Mouse (Mus musculus): ENCODE data around the gene Hspb7. TPM values are rescaled to one million over a fixed set of nuclear protein-coding genes. Genes with fewer than 3 reads are reported as not detected.

The Hspb7 gene
- polyA plus RNA-seq, 1 experiment from 2014 or later = 1.2 TPM

DNA sequence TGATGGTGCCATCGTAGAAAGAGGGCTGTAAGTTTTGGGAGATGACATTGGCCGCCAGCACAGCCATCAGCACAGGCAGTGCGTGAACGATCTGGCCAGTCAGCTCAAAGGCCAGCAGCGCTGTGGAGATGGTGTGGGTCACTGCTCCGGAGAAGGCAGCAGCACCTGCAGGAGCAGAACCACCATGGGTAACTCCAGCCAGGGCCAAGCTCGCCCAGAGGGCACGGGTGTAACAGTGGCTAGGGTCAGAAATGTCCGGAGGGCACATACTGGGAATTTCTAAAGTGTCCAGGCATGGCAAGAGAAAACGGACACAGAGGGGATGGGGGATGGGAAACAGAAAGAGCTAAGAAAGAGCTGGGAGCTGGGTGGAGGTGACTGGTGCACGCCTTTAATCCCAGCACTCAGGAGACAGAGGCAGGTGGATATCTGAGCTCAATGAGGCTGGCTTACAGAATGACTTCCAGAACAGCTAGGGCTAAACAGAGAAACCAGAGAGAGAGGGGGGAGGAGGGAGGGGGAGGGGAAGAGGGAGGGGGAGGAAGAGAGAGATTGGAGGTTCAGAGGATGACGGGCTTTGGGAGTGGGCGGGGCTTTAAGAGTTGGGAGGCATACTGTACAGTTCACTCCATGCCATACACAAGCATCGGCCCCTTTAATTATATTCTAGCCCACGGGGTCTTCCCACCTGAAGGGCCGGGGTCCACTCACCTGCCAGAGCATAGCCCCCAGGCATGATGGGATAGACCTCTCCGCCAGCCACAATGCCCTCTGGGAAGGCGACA, 31.0 kb upstream of the Hspb7 start:
- H3K9me3 ChIP-seq (ENCODE audit: control insufficient read depth, low read length) = no peaks in the 10 kb centered on the region
- WGBS = 66% methylated on average over 18 of the region's 18 CpGs
- DNase-seq (ENCODE audit: low spot score) (no peak), ATAC-seq (replicated peaks; ENCODE audit: low FRiP score) (no peak)
- peaks cover 12% of the 10 kb centered on the region for H3K27me3 ChIP-seq (replicated peaks; ENCODE audit: control insufficient read depth, insufficient read depth, low read length)
- no peak overlapping the region for H3K4me3 ChIP-seq (ENCODE audit: low read depth, low read length)
- no peak overlapping the region for H3K9ac ChIP-seq (ENCODE audit: low read depth, low read length)
- no peaks in the 10 kb centered on the region for H3K4me1 ChIP-seq (replicated peaks; ENCODE audit: control insufficient read depth, insufficient read depth, low read length)
- H3K27ac ChIP-seq (ENCODE audit: low read depth, low read length) = no peak overlapping the region
- no peak overlapping the region for H3K4me2 ChIP-seq
- H3K36me3 ChIP-seq (ENCODE audit: control insufficient read depth, insufficient read depth, low read length) = no peaks in the 10 kb centered on the region

- 71% methylated on average over 12 of the region's 12 CpGs for WGBS
- Histone ChIP-seq H3K27ac (ENCODE audit: low read depth, low read length) (no peak overlapping the region), H3K4me1 (replicated peaks; ENCODE audit: control insufficient read depth, insufficient read depth, low read length) (no peaks in the 10 kb centered on the region), H3K27me3 (replicated peaks; ENCODE audit: control insufficient read depth, insufficient read depth, low read length) (peaks cover 11% of the 10 kb centered on the region; the same call in 1 of the 2 replicates), H3K4me3 (ENCODE audit: low read depth, low read length) (no peak overlapping the region), H3K36me3 (ENCODE audit: control insufficient read depth, insufficient read depth, low read length) (no peaks in the 10 kb centered on the region), H3K9ac (ENCODE audit: low read depth, low read length) (no peak overlapping the region), H3K4me2 (no peak overlapping the region), H3K9me3 (ENCODE audit: control insufficient read depth, low read length) (no peaks in the 10 kb centered on the region)
- DNase-seq (ENCODE audit: low spot score) (no peak), ATAC-seq (replicated peaks; ENCODE audit: low FRiP score) (no peak)
Measured at GRCm38 (mm10) chr4:141391293-141391692, 29.3 kb upstream of the Hspb7 start.

DNA sequence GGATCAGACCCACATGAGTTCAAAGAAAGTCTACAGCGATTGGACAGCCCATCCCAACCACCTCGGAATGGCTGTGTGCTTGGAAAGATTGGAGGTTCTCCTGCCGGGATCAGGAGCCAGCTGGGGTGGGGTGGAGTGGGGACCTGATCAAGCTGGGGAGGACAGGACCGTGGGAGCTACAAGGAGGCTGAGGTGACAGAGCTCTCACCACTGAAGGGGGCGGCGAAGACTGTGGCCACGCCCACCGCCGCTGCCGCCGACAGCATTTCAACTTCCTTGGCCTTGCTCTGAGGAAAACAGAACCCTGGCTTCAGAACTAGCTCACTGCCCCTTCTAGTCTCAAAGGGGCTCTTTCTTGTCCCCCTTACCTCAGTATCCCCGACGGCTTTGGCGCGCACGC, 25.8 kb upstream of the Hspb7 start:
- H3K4me2 ChIP-seq = peak overlapping the region; percentile 34
- WGBS = 21% methylated on average over 12 of the region's 16 CpGs

GRCm38 (mm10) chr4:141397861-141398260, 22.7 kb upstream of the Hspb7 start:
- Histone ChIP-seq H3K27ac (ENCODE audit: low read depth, low read length) (no peak overlapping the region), H3K4me3 (ENCODE audit: low read depth, low read length) (no peak overlapping the region), H3K9ac (ENCODE audit: low read depth, low read length) (no peak overlapping the region), H3K9me3 (ENCODE audit: control insufficient read depth, low read length) (no peaks in the 10 kb centered on the region), H3K4me2 (no peak overlapping the region), H3K4me1 (replicated peaks; ENCODE audit: control insufficient read depth, insufficient read depth, low read length) (no peaks in the 10 kb centered on the region), H3K36me3 (ENCODE audit: control insufficient read depth, insufficient read depth, low read length) (no peaks in the 10 kb centered on the region), H3K27me3 (replicated peaks; ENCODE audit: control insufficient read depth, insufficient read depth, low read length) (peaks cover 12% of the 10 kb centered on the region)
- DNase-seq (ENCODE audit: low spot score) = no peak
- ATAC-seq (replicated peaks; ENCODE audit: low FRiP score) = no peak
- WGBS = 60% methylated on average over 12 of the region's 12 CpGs

More for the DNA sequence above, 25.8 kb upstream of the Hspb7 start:
- H3K4me3 ChIP-seq (ENCODE audit: low read depth, low read length) = no peak overlapping the region
- ATAC-seq (replicated peaks; ENCODE audit: low FRiP score) (no peak), DNase-seq (ENCODE audit: low spot score) (no peak)
- no peaks in the 10 kb centered on the region for H3K36me3 ChIP-seq (ENCODE audit: control insufficient read depth, insufficient read depth, low read length)
- peaks cover 15% of the 10 kb centered on the region for H3K27me3 ChIP-seq (replicated peaks; ENCODE audit: control insufficient read depth, insufficient read depth, low read length)
- no peak overlapping the region for H3K9ac ChIP-seq (ENCODE audit: low read depth, low read length)
- H3K27ac ChIP-seq (ENCODE audit: low read depth, low read length) = no peak overlapping the region
- H3K9me3 ChIP-seq (ENCODE audit: control insufficient read depth, low read length) = no peaks in the 10 kb centered on the region
- no peaks in the 10 kb centered on the region for H3K4me1 ChIP-seq (replicated peaks; ENCODE audit: control insufficient read depth, insufficient read depth, low read length)

DNA sequence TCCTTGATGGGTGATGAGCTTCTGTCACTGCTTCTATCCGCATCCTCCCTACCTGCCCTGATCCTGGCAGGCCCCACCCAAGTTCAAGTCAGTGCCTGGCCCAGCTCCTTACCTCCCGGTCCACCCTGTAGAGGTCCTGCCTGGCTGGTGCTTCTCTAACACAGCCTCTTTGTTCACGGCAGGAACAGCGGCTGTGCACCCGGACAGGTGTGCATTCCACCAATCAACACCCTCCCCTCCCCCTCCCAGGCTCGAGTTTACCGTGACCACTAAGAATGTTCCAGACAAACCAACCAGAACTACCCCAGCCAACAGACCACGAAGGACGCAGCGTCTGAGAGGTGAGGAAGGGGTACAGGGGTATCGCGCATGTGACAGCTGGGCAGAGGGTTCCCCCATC, 22.0 kb upstream of the Hspb7 start, which contains the start of gene Clcnka:
Clcnka (minus strand) TSS at position 180 of the 400 bp plus-strand sequence.
- H3K36me3 ChIP-seq (ENCODE audit: control insufficient read depth, insufficient read depth, low read length) = no peaks in the 10 kb centered on the region
- no peaks in the 10 kb centered on the region for H3K9me3 ChIP-seq (ENCODE audit: control insufficient read depth, low read length)
- H3K9ac ChIP-seq (ENCODE audit: low read depth, low read length) = no peak within 1 kb of the TSS
- ATAC-seq (replicated peaks; ENCODE audit: low FRiP score) = no peak
- no peak within 1 kb of the TSS for H3K27ac ChIP-seq (ENCODE audit: low read depth, low read length)
- no peak within 1 kb of the TSS for H3K4me2 ChIP-seq
- no peak for DNase-seq (ENCODE audit: low spot score)
- no peak within 1 kb of the TSS for H3K4me3 ChIP-seq (ENCODE audit: low read depth, low read length)
- 58% methylated on average over 12 of the region's 12 CpGs for WGBS
- H3K4me1 ChIP-seq (replicated peaks; ENCODE audit: control insufficient read depth, insufficient read depth, low read length) = no peaks in the 10 kb centered on the region
- H3K27me3 ChIP-seq (replicated peaks; ENCODE audit: control insufficient read depth, insufficient read depth, low read length) = peaks cover 12% of the 10 kb centered on the region

GRCm38 (mm10) chr4:141400171-141400570, 20.4 kb upstream of the Hspb7 start:
- H3K36me3 ChIP-seq (ENCODE audit: control insufficient read depth, insufficient read depth, low read length) = no peaks in the 10 kb centered on the region
- no peak overlapping the region for H3K4me3 ChIP-seq (ENCODE audit: low read depth, low read length)
- H3K27me3 ChIP-seq (replicated peaks; ENCODE audit: control insufficient read depth, insufficient read depth, low read length) = peaks cover 15% of the 10 kb centered on the region
- DNase-seq (ENCODE audit: low spot score) (no peak), ATAC-seq (replicated peaks; ENCODE audit: low FRiP score) (no peak)
- H3K4me2 ChIP-seq = no peak overlapping the region
- H3K9ac ChIP-seq (ENCODE audit: low read depth, low read length) = no peak overlapping the region
- H3K9me3 ChIP-seq (ENCODE audit: control insufficient read depth, low read length) = no peaks in the 10 kb centered on the region
- H3K4me1 ChIP-seq (replicated peaks; ENCODE audit: control insufficient read depth, insufficient read depth, low read length) = no peaks in the 10 kb centered on the region
- 77% methylated on average over 15 of the region's 15 CpGs for WGBS
- no peak overlapping the region for H3K27ac ChIP-seq (ENCODE audit: low read depth, low read length)

DNA sequence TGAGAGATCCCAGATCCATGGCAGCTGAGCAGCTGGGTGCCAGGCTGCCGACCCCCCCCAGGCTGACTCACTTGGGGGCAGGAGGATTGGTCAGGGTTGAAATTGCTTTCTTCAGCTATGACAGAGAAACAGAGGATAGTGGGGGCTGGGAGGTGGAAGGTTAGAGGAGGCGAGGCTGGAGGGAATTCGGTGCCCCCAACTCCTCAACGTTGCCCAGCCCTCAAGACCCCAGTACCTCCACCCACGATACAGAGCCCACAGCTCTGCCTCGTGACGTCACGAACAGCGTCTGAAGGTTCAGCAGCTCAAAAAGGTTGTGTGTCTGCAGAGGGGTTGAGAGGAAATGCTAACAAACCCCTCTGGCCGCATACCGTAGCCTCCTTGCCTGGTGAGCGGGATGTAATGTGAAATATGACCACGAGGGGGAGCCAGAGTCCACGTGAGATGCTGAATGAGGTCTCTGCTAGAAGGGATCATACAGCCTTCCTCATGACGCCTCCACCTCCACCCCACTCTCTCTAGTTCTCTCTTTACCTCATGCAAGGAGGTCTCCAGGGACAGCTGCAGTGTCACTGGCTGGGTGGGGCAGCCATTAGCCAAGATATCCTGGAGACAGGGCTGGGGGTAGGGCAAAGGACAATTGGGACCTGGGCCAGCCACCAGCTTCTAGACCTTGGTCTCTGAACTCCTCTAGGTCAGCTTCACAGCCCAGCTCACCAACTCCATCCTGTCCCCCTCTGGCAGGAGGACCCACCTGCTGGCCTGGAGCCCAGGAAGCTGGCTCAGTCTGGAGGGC, 15.9 kb upstream of the Hspb7 start:
- Histone ChIP-seq H3K27ac (ENCODE audit: low read depth, low read length) (no peak overlapping the region), H3K4me3 (ENCODE audit: low read depth, low read length) (no peak overlapping the region), H3K27me3 (replicated peaks; ENCODE audit: control insufficient read depth, insufficient read depth, low read length) (peaks cover 24% of the 10 kb centered on the region), H3K36me3 (ENCODE audit: control insufficient read depth, insufficient read depth, low read length) (no peaks in the 10 kb centered on the region), H3K4me1 (replicated peaks; ENCODE audit: control insufficient read depth, insufficient read depth, low read length) (no peaks in the 10 kb centered on the region; the same call in 1 of the 2 replicates), H3K4me2 (peak overlapping the region; percentile 34), H3K9ac (ENCODE audit: low read depth, low read length) (no peak overlapping the region), H3K9me3 (ENCODE audit: control insufficient read depth, low read length) (no peaks in the 10 kb centered on the region)
- DNase-seq (ENCODE audit: low spot score) (peak; percentile 79), ATAC-seq (replicated peaks; ENCODE audit: low FRiP score) (peak; percentile 45; the same call in 1 of the 2 replicates)
- WGBS = 11% methylated on average over 15 of the region's 15 CpGs

GRCm38 (mm10) chr4:141405314-141405622, 15.3 kb upstream of the Hspb7 start:
- Histone ChIP-seq H3K4me1 (replicated peaks; ENCODE audit: control insufficient read depth, insufficient read depth, low read length) (no peaks in the 10 kb centered on the region; the same call in 1 of the 2 replicates), H3K9me3 (ENCODE audit: control insufficient read depth, low read length) (no peaks in the 10 kb centered on the region), H3K36me3 (ENCODE audit: control insufficient read depth, insufficient read depth, low read length) (no peaks in the 10 kb centered on the region), H3K27me3 (replicated peaks; ENCODE audit: control insufficient read depth, insufficient read depth, low read length) (peaks cover 24% of the 10 kb centered on the region), H3K9ac (ENCODE audit: low read depth, low read length) (no peak overlapping the region), H3K27ac (ENCODE audit: low read depth, low read length) (no peak overlapping the region), H3K4me3 (ENCODE audit: low read depth, low read length) (no peak overlapping the region), H3K4me2 (no peak overlapping the region)
- WGBS = 86% methylated on average over 3 of the region's 3 CpGs
- ATAC-seq (replicated peaks; ENCODE audit: low FRiP score) (no peak), DNase-seq (ENCODE audit: low spot score) (no peak)

All from liver, embryonic 11.5 days (tissue).